Mouse (Mus musculus): Measurements from ENCODE around the gene Tmem88b.

Gene Tmem88b

GRCm38 (mm10) chr4:155788300-155788699, 2.6 kb upstream of the Tmem88b start:
- DNase-seq: no peak

- no peak for DNase-seq
Observed at GRCm38 (mm10) chr4:155785246-155785645, 428 bp downstream of the Tmem88b start.

GRCm38 (mm10) chr4:155784081-155784701, 1.5 kb downstream of the Tmem88b start:
- peak; percentile 84 for DNase-seq

GRCm38 (mm10) chr4:155783486-155784080, 2.1 kb downstream of the Tmem88b start:
- DNase-seq: no peak

GRCm38 (mm10) chr4:155780895-155781294, 4.8 kb downstream of the Tmem88b start:
- peak; percentile 84 for DNase-seq

- DNase-seq: no peak
Observed at GRCm38 (mm10) chr4:155779498-155779897, 6.2 kb downstream of the Tmem88b start.

- DNase-seq: no peak
Observed at GRCm38 (mm10) chr4:155777816-155778215, 7.9 kb downstream of the Tmem88b start.

GRCm38 (mm10) chr4:155776704-155777335, 8.9 kb downstream of the Tmem88b start:
- DNase-seq: no peak

GRCm38 (mm10) chr4:155775855-155776254, 9.8 kb downstream of the Tmem88b start:
- peak; percentile 67 for DNase-seq

GRCm38 (mm10) chr4:155774971-155775740, 10.5 kb downstream of the Tmem88b start:
- peak; percentile 85 for DNase-seq

- peak; percentile 94 for DNase-seq
Observed at GRCm38 (mm10) chr4:155774280-155774754, 11.4 kb downstream of the Tmem88b start, which contains the start of gene Vwa1. Gene Vwa1, minus strand, starts transcription at chr4:155774698.

- DNase-seq: no peak
Observed at GRCm38 (mm10) chr4:155773335-155774078, 12.2 kb downstream of the Tmem88b start.

GRCm38 (mm10) chr4:155772786-155773185, 12.9 kb downstream of the Tmem88b start:
- no peak for DNase-seq

GRCm38 (mm10) chr4:155771706-155772105, 14.0 kb downstream of the Tmem88b start:
- DNase-seq: peak; percentile 56

GRCm38 (mm10) chr4:155770626-155771025, 15.0 kb downstream of the Tmem88b start:
- no peak for DNase-seq

GRCm38 (mm10) chr4:155769880-155770512, 15.7 kb downstream of the Tmem88b start:
- DNase-seq: peak; percentile 94

GRCm38 (mm10) chr4:155769496-155769879, 16.2 kb downstream of the Tmem88b start:
- no peak for DNase-seq

GRCm38 (mm10) chr4:155762357-155762756, 23.3 kb downstream of the Tmem88b start:
- DNase-seq: no peak

- DNase-seq: no peak
Observed at GRCm38 (mm10) chr4:155761356-155762099, 24.1 kb downstream of the Tmem88b start.

GRCm38 (mm10) chr4:155760613-155761355, 24.9 kb downstream of the Tmem88b start, which contains the start of gene Atad3a:
Gene Atad3a, minus strand, starts transcription at chr4:155761093.
- DNase-seq: peak; percentile 98

Data from kidney, postnatal 14 days (tissue).